Mouse (Mus musculus): ENCODE data around the gene Otos.

Gene Otos

GRCm38 (mm10) chr1:92647026-92647425 lies 1.6 kb downstream of the Otos start:
- DNase-seq (ENCODE audit: low spot score in 2 of 2): no peak

GRCm38 (mm10) chr1:92646601-92647000 lies 2.0 kb downstream of the Otos start:
- no peak for DNase-seq (ENCODE audit: low spot score in 2 of 2)

- DNase-seq (ENCODE audit: low spot score in 2 of 2): no peak
Measured at GRCm38 (mm10) chr1:92646111-92646510, 2.5 kb downstream of the Otos start.

- DNase-seq (ENCODE audit: low spot score in 2 of 2): no peak
Measured at GRCm38 (mm10) chr1:92644916-92645315, 3.7 kb downstream of the Otos start.

- no peak for DNase-seq (ENCODE audit: low spot score in 2 of 2)
Measured at GRCm38 (mm10) chr1:92643691-92644090, 5.0 kb downstream of the Otos start.

GRCm38 (mm10) chr1:92641514-92642272 lies 6.9 kb downstream of the Otos start, which contains the start of gene Cops9:
Cops9 (minus strand) TSS chr1:92641985.
- peak; percentile 75 to 85 for DNase-seq (ENCODE audit: low spot score in 2 of 2)

- DNase-seq (ENCODE audit: low spot score in 2 of 2): no peak
Measured at GRCm38 (mm10) chr1:92640393-92640792, 8.2 kb downstream of the Otos start.

- DNase-seq (ENCODE audit: low spot score in 2 of 2): no peak
Measured at GRCm38 (mm10) chr1:92638736-92639135, 9.9 kb downstream of the Otos start.

- no peak for DNase-seq (ENCODE audit: low spot score in 2 of 2)
Measured at GRCm38 (mm10) chr1:92638181-92638580, 10.5 kb downstream of the Otos start.

GRCm38 (mm10) chr1:92637501-92638172 lies 11.0 kb downstream of the Otos start:
- DNase-seq (ENCODE audit: low spot score in 2 of 2): no peak

GRCm38 (mm10) chr1:92636676-92637075 lies 12.0 kb downstream of the Otos start:
- no peak for DNase-seq (ENCODE audit: low spot score in 2 of 2)

GRCm38 (mm10) chr1:92636015-92636414 lies 12.6 kb downstream of the Otos start:
- DNase-seq (ENCODE audit: low spot score in 2 of 2): no peak

GRCm38 (mm10) chr1:92634976-92635599 lies 13.6 kb downstream of the Otos start:
- no peak for DNase-seq (ENCODE audit: low spot score in 2 of 2)

- no peak for DNase-seq (ENCODE audit: low spot score in 2 of 2)
Measured at GRCm38 (mm10) chr1:92634569-92634968, 14.1 kb downstream of the Otos start.

- DNase-seq (ENCODE audit: low spot score in 2 of 2): no peak
Measured at GRCm38 (mm10) chr1:92633726-92634125, 14.9 kb downstream of the Otos start.

GRCm38 (mm10) chr1:92632948-92633347 lies 15.7 kb downstream of the Otos start:
- DNase-seq (ENCODE audit: low spot score in 2 of 2): no peak

- DNase-seq (ENCODE audit: low spot score in 2 of 2): no peak
Measured at GRCm38 (mm10) chr1:92632196-92632595, 16.4 kb downstream of the Otos start.

GRCm38 (mm10) chr1:92628227-92628626 lies 20.4 kb downstream of the Otos start:
- DNase-seq (ENCODE audit: low spot score in 2 of 2): no peak

GRCm38 (mm10) chr1:92618360-92618759 lies 30.3 kb downstream of the Otos start:
- no peak for DNase-seq (ENCODE audit: low spot score in 2 of 2)

GRCm38 (mm10) chr1:92617488-92617887 lies 31.2 kb downstream of the Otos start, which contains the start of gene Olfr12:
Olfr12 (plus strand) TSS chr1:92617788.
- no peak for DNase-seq (ENCODE audit: low spot score in 2 of 2)

- no peak for DNase-seq (ENCODE audit: low spot score in 2 of 2)
Measured at GRCm38 (mm10) chr1:92616046-92616445, 32.6 kb downstream of the Otos start.

GRCm38 (mm10) chr1:92614516-92614915 lies 34.1 kb downstream of the Otos start:
- no peak for DNase-seq (ENCODE audit: low spot score in 2 of 2)

- DNase-seq (ENCODE audit: low spot score in 2 of 2): no peak
Measured at GRCm38 (mm10) chr1:92613175-92613574, 35.5 kb downstream of the Otos start.
